Mouse (Mus musculus) liver, embryonic 14.5 days (tissue): Measurements from ENCODE around the gene Espn. TPM values are rescaled to one million over a fixed set of nuclear protein-coding genes. Genes with fewer than 3 reads are reported as not detected.

ENCODE experiments used
- ATAC-seq: fragments of 200-750 bp; cut with Nextera tagmentation; 2 replicates; pipeline ENCODE4 v1.8.0; 2017; ENCODE audit warnings: moderate number of reproducible peaks, mild to moderate bottlenecking, moderate library complexity; ENCODE audit not compliant: insufficient read depth
- DNase-seq, 3 experiments: peaks; one replicate each; pipeline ENCODE4 v3.0.0-alpha.2; 2012 to 2013; ENCODE audit warnings: low read depth in 3 of 3, low spot score in 3 of 3
- H3K27ac ChIP-seq: fragments of 300-500 bp; sonication (generic); 2 replicates; pipeline ENCODE4 v1.5.1; 2014; ENCODE audit warnings: moderate library complexity, mild to moderate bottlenecking, control low read depth, inconsistent platforms
- H3K27me3 ChIP-seq: fragments of 300-500 bp; sonication (generic); 2 replicates; pipeline ENCODE4 v1.6.1; 2014; ENCODE audit warnings: mild to moderate bottlenecking, low read length, moderate library complexity; ENCODE audit not compliant: control insufficient read depth, insufficient read depth
- H3K36me3 ChIP-seq: fragments of 300-500 bp; sonication (generic); replicated peaks from 2 replicates; pipeline ENCODE4 v1.6.1; 2014; ENCODE audit warnings: low read depth; ENCODE audit not compliant: control insufficient read depth, insufficient read depth
- H3K4me1 ChIP-seq, 2 experiments: fragments of 200-500 bp in 1 of 2; fragments of 300-500 bp in 1 of 2; sonication (generic) in 1 of 2; replicated peaks; 2 replicates each; pipeline ENCODE4 v1.6.1; 2012 to 2014; ENCODE audit warnings: antibody characterized with exemption in 1 of 2, inconsistent platforms in 1 of 2, low read length in 1 of 2; ENCODE audit not compliant: control insufficient read depth in 2 of 2, insufficient read depth in 2 of 2
- H3K4me2 ChIP-seq: fragments of 300-500 bp; sonication (generic); 2 replicates; pipeline ENCODE4 v1.6.1; 2014; ENCODE audit warnings: low read depth, mild to moderate bottlenecking, control low read depth, moderate library complexity
- H3K4me3 ChIP-seq, 2 experiments: fragments of 200-500 bp in 1 of 2; fragments of 300-500 bp in 1 of 2; sonication (generic) in 1 of 2; 2 replicates each; pipeline ENCODE4 v1.5.1; 2012 to 2014; ENCODE audit warnings: low read depth in 2 of 2, low read length in 2 of 2, mild to moderate bottlenecking in 2 of 2, control low read depth in 1 of 2, inconsistent platforms in 1 of 2, moderate library complexity in 1 of 2; ENCODE audit not compliant: insufficient read depth in 1 of 2
- H3K9ac ChIP-seq: fragments of 300-500 bp; sonication (generic); replicated peaks from 2 replicates; pipeline ENCODE4 v1.6.1; 2014; ENCODE audit warnings: mild to moderate bottlenecking, control low read depth, moderate library complexity
- H3K9me3 ChIP-seq: fragments of 300-500 bp; sonication (generic); 2 replicates; pipeline ENCODE4 v1.6.1; 2016; ENCODE audit warnings: low read length, mixed read lengths; ENCODE audit not compliant: control insufficient read depth
- CTCF ChIP-seq: IDR thresholded peaks from 2 replicates; pipeline ENCODE4 v1.5.1; 2016; ENCODE audit warnings: antibody characterized with exemption, low read depth, control low read depth
- EP300 ChIP-seq: IDR thresholded peaks from 2 replicates; pipeline ENCODE4 v1.6.1; 2016; ENCODE audit warnings: antibody characterized with exemption, low read depth
- WGBS: fragments of 180-500 bp; shearing (Covaris S2); extraction: QIAGEN DNeasy Blood & Tissue Kit; methylation state at CpG from one replicate; pipeline ENCODE4 v1.1.7; 2014; ENCODE audit not compliant: insufficient replicate concordance; 5-methylcytosine and 5-hydroxymethylcytosine counted together
- polyA plus RNA-seq, 2 experiments: library from polyadenylated mRNA; depleted of rRNA in 1 of 2; stranded (reverse) in 1 of 2; unstranded in 1 of 2; fragments of >200 nt; fragmentation: Nextera tagmentation in 1 of 2; extraction: Ambion mirVana in 1 of 2; gene quantifications; 2 replicates each; pipeline versions ENCODE4 v1.2.1 to v1.2.3; 2012 to 2014

Gene Espn
- polyA plus RNA-seq, 2 experiments = 1.2 TPM

DNA sequence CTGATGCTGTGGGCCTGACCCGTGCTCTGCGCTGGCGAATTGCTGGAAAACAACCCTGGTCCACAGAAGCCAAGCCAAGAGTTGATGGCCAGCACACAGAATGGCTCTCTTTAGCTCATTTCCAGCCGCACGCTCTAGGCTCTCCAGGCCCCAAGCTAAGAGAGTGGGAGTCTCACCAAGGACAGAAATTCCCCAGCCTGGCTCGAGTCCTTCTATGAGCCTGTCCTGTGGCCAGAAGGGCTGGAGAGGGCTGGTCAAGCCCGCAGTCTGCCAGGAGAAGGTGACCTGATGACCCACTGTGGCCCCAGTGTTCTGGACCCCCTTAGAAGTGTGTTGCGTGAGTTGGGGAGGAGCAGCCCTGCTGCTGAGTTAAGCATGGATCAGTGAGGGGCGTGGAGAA, 75.0 kb downstream of the Espn start:
- no peak for ATAC-seq
- WGBS = 80% methylated on average over 9 of the region's 9 CpGs
- Histone ChIP-seq H3K36me3 (no peaks in the 10 kb centered on the region), H3K9ac (no peak overlapping the region), H3K4me3 (no peak overlapping the region), H3K27me3 (no peaks in the 10 kb centered on the region), H3K27ac (no peak overlapping the region), H3K4me1 (no peaks in the 10 kb centered on the region), H3K4me2 (no peak overlapping the region), H3K9me3 (no peaks in the 10 kb centered on the region)
- TF ChIP-seq EP300 (no peak), CTCF (no peak)
- DNase-seq = no peak

GRCm38 (mm10) chr4:152074548-152074947, 77.6 kb downstream of the Espn start:
- Histone ChIP-seq H3K4me3 (no peak overlapping the region), H3K9ac (no peak overlapping the region), H3K4me1 (no peaks in the 10 kb centered on the region), H3K36me3 (no peaks in the 10 kb centered on the region), H3K27ac (no peak overlapping the region), H3K27me3 (no peaks in the 10 kb centered on the region), H3K4me2 (no peak overlapping the region), H3K9me3 (no peaks in the 10 kb centered on the region)
- 79% methylated on average over 9 of the region's 9 CpGs for WGBS
- ATAC-seq (no peak), DNase-seq (no peak)
- peak; percentile 57 for TF ChIP-seq CTCF
- TF ChIP-seq EP300 = no peak

DNA sequence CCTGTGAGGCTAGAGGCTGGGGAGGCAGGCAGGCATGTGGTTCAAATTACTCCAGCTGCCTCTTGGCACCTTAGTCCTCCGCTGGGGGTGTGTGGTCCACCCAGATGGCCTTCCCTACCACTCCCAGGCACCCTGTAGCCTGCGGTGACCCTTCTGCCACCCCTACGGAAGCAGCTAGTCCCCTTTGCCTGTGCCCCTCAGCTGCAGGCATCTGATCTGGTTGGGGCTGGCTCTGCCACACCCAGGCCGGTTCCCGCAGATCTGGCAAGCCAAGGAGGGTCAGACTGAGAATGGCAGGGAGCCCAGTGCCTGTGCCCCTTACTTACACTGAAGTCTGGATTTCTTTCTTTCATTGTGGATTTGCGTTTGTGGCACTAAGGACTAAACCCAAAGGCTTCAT, 78.5 kb downstream of the Espn start:
- Histone ChIP-seq H3K4me3 (no peak overlapping the region), H3K9me3 (no peaks in the 10 kb centered on the region), H3K4me2 (no peak overlapping the region), H3K27ac (no peak overlapping the region), H3K9ac (no peak overlapping the region), H3K36me3 (no peaks in the 10 kb centered on the region), H3K27me3 (no peaks in the 10 kb centered on the region), H3K4me1 (no peaks in the 10 kb centered on the region)
- ATAC-seq = no peak
- WGBS = 63% methylated on average over 6 of the region's 6 CpGs
- TF ChIP-seq EP300 (no peak), CTCF (no peak)
- DNase-seq = no peak

GRCm38 (mm10) chr4:152072655-152073054, 79.5 kb downstream of the Espn start:
- Histone ChIP-seq H3K4me1 (no peaks in the 10 kb centered on the region), H3K27ac (no peak overlapping the region), H3K9me3 (no peaks in the 10 kb centered on the region), H3K36me3 (no peaks in the 10 kb centered on the region), H3K4me2 (no peak overlapping the region), H3K27me3 (no peaks in the 10 kb centered on the region), H3K4me3 (no peak overlapping the region), H3K9ac (no peak overlapping the region)
- DNase-seq (no peak), ATAC-seq (no peak)
- TF ChIP-seq EP300 (no peak), CTCF (no peak)
- 57% methylated on average over 10 of the region's 10 CpGs for WGBS

DNA sequence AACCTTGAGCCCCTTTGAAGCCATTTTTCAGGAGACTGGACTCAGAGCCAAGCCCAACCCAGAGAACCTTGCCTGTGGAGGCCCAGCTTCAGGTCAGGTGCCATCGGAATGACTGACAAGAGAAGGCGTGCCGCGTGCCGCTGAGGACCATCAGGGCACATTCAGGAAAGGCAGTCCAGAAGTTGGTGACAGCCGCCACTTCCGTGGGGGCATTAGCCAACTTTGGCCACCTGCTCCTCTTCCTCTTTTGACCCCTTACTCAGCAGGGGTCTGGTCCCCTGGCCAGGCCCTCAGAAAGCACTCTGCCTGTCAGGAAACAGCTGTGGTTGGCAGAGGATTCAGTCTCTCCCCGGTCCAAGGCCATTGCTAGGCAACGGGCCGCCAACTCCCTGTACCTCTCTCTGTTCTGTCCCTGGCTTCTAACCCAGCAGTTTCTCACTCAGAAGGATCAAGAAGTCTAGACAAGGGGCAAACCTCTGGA, 80.0 kb downstream of the Espn start, which contains the start of gene Plekhg5:
Gene Plekhg5, plus strand, starts transcription at position 378 of the 481 bp plus-strand sequence.
- ATAC-seq (no peak; the same call in 1 of the 2 replicates), DNase-seq (no peak)
- TF ChIP-seq CTCF = no peak
- no peak for TF ChIP-seq EP300
- no peaks in the 10 kb centered on the region for H3K9me3 ChIP-seq
- no peak within 1 kb of the TSS for H3K9ac ChIP-seq
- H3K4me2 ChIP-seq = no peak within 1 kb of the TSS
- no peak within 1 kb of the TSS for H3K27ac ChIP-seq
- no peak within 1 kb of the TSS for H3K4me3 ChIP-seq
- H3K4me1 ChIP-seq = no peaks in the 10 kb centered on the region
- H3K36me3 ChIP-seq = no peaks in the 10 kb centered on the region
- H3K27me3 ChIP-seq = no peaks in the 10 kb centered on the region
- 19% methylated on average over 10 of the region's 10 CpGs for WGBS
